Comparison of ENCODE assay signal across 8 mouse cellular contexts in genomic region chr5:44100187-44100543, GRCm38 (mm10). TPM values are rescaled to one million over a fixed set of nuclear protein-coding genes. Genes with fewer than 3 reads are reported as not detected.
DNase-seq lines count a peak whose midpoint lies in the region; ATAC-seq and TF ChIP-seq lines count a peak whose summit lies in the region.

No protein-coding gene starts in this region.

- TF ChIP-seq EP300 in heart, postnatal 0 days (IDR thresholded peaks at IDR 0.05; ENCODE audit: low read depth), result no peak

- 0 out of 2 replicates have a peak, but pooled peaks cover 4% of the 10 kb centered on the region for H3K9me3 ChIP-seq in heart, postnatal 0 days (replicated peaks; ENCODE audit: control insufficient read depth, low read length)
- H3K9me3 ChIP-seq in embryonic facial prominence, embryonic 10.5 days, result 0 out of 2 replicates have a peak, but pooled peaks cover 5% of the 10 kb centered on the region
- H3K9me3 ChIP-seq in hindbrain, embryonic 14.5 days (ENCODE audit: control insufficient read depth, low read length), result no peaks in the 10 kb centered on the region
- no peaks in the 10 kb centered on the region; the same call in 1 of the 2 replicates for H3K9me3 ChIP-seq in midbrain, embryonic 14.5 days (ENCODE audit: control insufficient read depth, low read length)

- H3K27ac ChIP-seq in heart, postnatal 0 days (ENCODE audit: low read depth), result no peak overlapping the region
- H3K27ac ChIP-seq in embryonic facial prominence, embryonic 10.5 days (replicated peaks), result peak overlapping the region; percentile 93
- peak overlapping the region; percentile 82 for H3K27ac ChIP-seq in hindbrain, embryonic 14.5 days
- peak overlapping the region; percentile 89 for H3K27ac ChIP-seq in midbrain, embryonic 14.5 days (replicated peaks; ENCODE audit: low read depth, low read length)

- 14% methylated on average over 12 of the region's 12 CpGs for WGBS in heart, postnatal 0 days
- WGBS in embryonic facial prominence, embryonic 10.5 days, result 5% methylated on average over 12 of the region's 12 CpGs
- 3% methylated on average over 12 of the region's 12 CpGs for WGBS in hindbrain, embryonic 14.5 days
- WGBS in midbrain, embryonic 14.5 days, result 1% methylated on average over 12 of the region's 12 CpGs

- no peak for TF ChIP-seq CTCF in heart, postnatal 0 days (IDR thresholded peaks at IDR 0.05; ENCODE audit: low read depth)

- peak overlapping the region; percentile 60 for H3K4me3 ChIP-seq in heart, postnatal 0 days (ENCODE audit: low read depth, low read length)
- peak overlapping the region; percentile 81 for H3K4me3 ChIP-seq in embryonic facial prominence, embryonic 10.5 days
- H3K4me3 ChIP-seq in hindbrain, embryonic 14.5 days (replicated peaks; ENCODE audit: low read length), result peak overlapping the region; percentile 75
- H3K4me3 ChIP-seq in midbrain, embryonic 14.5 days (replicated peaks; ENCODE audit: low read depth, low read length), result peak overlapping the region; percentile 71

- peaks cover 7% of the 10 kb centered on the region; the same call in 1 of the 2 replicates for H3K4me1 ChIP-seq in heart, postnatal 0 days (ENCODE audit: control insufficient read depth, insufficient read depth)
- peaks cover 32% of the 10 kb centered on the region for H3K4me1 ChIP-seq in embryonic facial prominence, embryonic 10.5 days
- H3K4me1 ChIP-seq in hindbrain, embryonic 14.5 days (replicated peaks; ENCODE audit: control insufficient read depth, insufficient read depth, low read length), result peaks cover 20% of the 10 kb centered on the region
- peaks cover 5% of the 10 kb centered on the region; the same call in 1 of the 2 replicates for H3K4me1 ChIP-seq in midbrain, embryonic 14.5 days (ENCODE audit: control insufficient read depth, insufficient read depth, low read length)

- peaks cover 47% of the 10 kb centered on the region for H3K27me3 ChIP-seq in heart, postnatal 0 days (ENCODE audit: control insufficient read depth, insufficient read depth, low read length)
- peaks cover 17% of the 10 kb centered on the region for H3K27me3 ChIP-seq in embryonic facial prominence, embryonic 10.5 days (replicated peaks; ENCODE audit: low read depth, poor library complexity, severe bottlenecking)
- no peaks in the 10 kb centered on the region for H3K27me3 ChIP-seq in hindbrain, embryonic 14.5 days (ENCODE audit: control insufficient read depth, insufficient read depth, low read length)
- no peaks in the 10 kb centered on the region for H3K27me3 ChIP-seq in midbrain, embryonic 14.5 days (ENCODE audit: control insufficient read depth, insufficient read depth, low read length)

- ATAC-seq in heart, postnatal 0 days (ENCODE audit: insufficient read depth, low read depth), result no peak
- ATAC-seq in hindbrain, embryonic 14.5 days (ENCODE audit: low FRiP score), result peak; percentile 44
- no peak; the same call in 1 of the 2 replicates for ATAC-seq in midbrain, embryonic 14.5 days (ENCODE audit: low FRiP score, low TSS enrichment)

- peak overlapping the region; percentile 43 for H3K9ac ChIP-seq in heart, postnatal 0 days (replicated peaks; ENCODE audit: low read depth, low read length)
- peak overlapping the region; percentile 82 for H3K9ac ChIP-seq in hindbrain, embryonic 14.5 days
- peak overlapping the region; percentile 84 for H3K9ac ChIP-seq in midbrain, embryonic 14.5 days (replicated peaks; ENCODE audit: low read length)

- DNase-seq in heart, postnatal 0 days (ENCODE audit: low spot score), result no peak
- no peak for DNase-seq in heart, adult 11 months
- no peak for DNase-seq in embryonic facial prominence, embryonic 10.5 days (ENCODE audit: low spot score)
- DNase-seq in hindbrain, embryonic 14.5 days (ENCODE audit: low spot score), result peak; percentile 62
- no peak for DNase-seq in midbrain, embryonic 14.5 days
- DNase-seq in layer of hippocampus, adult 11-12 months (ENCODE audit: low spot score), result no peak
- DNase-seq in kidney, adult 11 months, result no peak
- DNase-seq in lung, postnatal 36 days, result no peak

- H3K4me2 ChIP-seq in heart, postnatal 0 days (ENCODE audit: low read depth, low read length), result peak overlapping the region; percentile 90
- peak overlapping the region; percentile 95 for H3K4me2 ChIP-seq in hindbrain, embryonic 14.5 days (replicated peaks)
- H3K4me2 ChIP-seq in midbrain, embryonic 14.5 days (ENCODE audit: low read length), result peak overlapping the region; percentile 97

- H3K36me3 ChIP-seq in heart, postnatal 0 days (replicated peaks; ENCODE audit: control insufficient read depth, insufficient read depth, low read length), result no peaks in the 10 kb centered on the region
- peaks cover 26% of the 10 kb centered on the region for H3K36me3 ChIP-seq in embryonic facial prominence, embryonic 10.5 days (replicated peaks)
- no peaks in the 10 kb centered on the region for H3K36me3 ChIP-seq in hindbrain, embryonic 14.5 days (replicated peaks; ENCODE audit: control insufficient read depth, insufficient read depth)
- H3K36me3 ChIP-seq in midbrain, embryonic 14.5 days (ENCODE audit: control insufficient read depth, insufficient read depth, low read length), result no peaks in the 10 kb centered on the region

RNA-seq across cellular contexts. Expression of gene Prom1, which starts 1.7 kb away (rescaled TPM):
- 2.8 and 4.4 TPM in 2 replicates for total RNA-seq in heart, postnatal 0 days (2014; rRNA removed; ENCODE audit: low replicate concordance)
- polyA plus RNA-seq in heart, postnatal 0 days (2015; fragmentation: Nextera tagmentation; extraction: Ambion mirVana), result 2.6 and 3.1 TPM in 2 replicates
- polyA plus RNA-seq in embryonic facial prominence, embryonic 10.5 days (2016; fragmentation: Nextera tagmentation; extraction: Ambion mirVana), result 102 and 110 TPM in 2 replicates
- polyA plus RNA-seq in hindbrain, embryonic 14.5 days (2014; fragmentation: Nextera tagmentation; extraction: Ambion mirVana), result 42.6 and 46.5 TPM in 2 replicates
- 28.0 and 41.8 TPM in 2 replicates for polyA plus RNA-seq in midbrain, embryonic 14.5 days (2014; fragmentation: Nextera tagmentation; extraction: Ambion mirVana)
